Mouse (Mus musculus) right cerebral cortex, postnatal 14 days (tissue): ENCODE results near the gene Larp4b.

Source experiments
- DNase-seq: peaks from one replicate; pipeline ENCODE4 v3.0.0; 2022

Larp4b gene

GRCm38 (mm10) chr13:9125193-9125592 lies 31.5 kb downstream of the Larp4b start:
- DNase-seq: no peak

- no peak for DNase-seq
These were observed 34.0 kb downstream of the Larp4b start for GRCm38 (mm10) chr13:9127715-9128114.

- no peak for DNase-seq
These were observed 35.1 kb downstream of the Larp4b start for GRCm38 (mm10) chr13:9128707-9129314.

- DNase-seq: no peak
These were observed 40.7 kb downstream of the Larp4b start for GRCm38 (mm10) chr13:9134421-9134820.

- no peak for DNase-seq
These were observed 42.4 kb downstream of the Larp4b start for GRCm38 (mm10) chr13:9136088-9136487.

- DNase-seq: peak; percentile 53
These were observed 43.1 kb downstream of the Larp4b start for GRCm38 (mm10) chr13:9136733-9137132.

- DNase-seq: no peak
These were observed 45.8 kb downstream of the Larp4b start for GRCm38 (mm10) chr13:9139466-9139991.

- DNase-seq: no peak
These were observed 46.5 kb downstream of the Larp4b start for GRCm38 (mm10) chr13:9140204-9140603.

GRCm38 (mm10) chr13:9142371-9142770 lies 48.7 kb downstream of the Larp4b start:
- DNase-seq: no peak

- DNase-seq: no peak
These were observed 55.1 kb downstream of the Larp4b start for GRCm38 (mm10) chr13:9148830-9149229.

- no peak for DNase-seq
These were observed 56.0 kb downstream of the Larp4b start for GRCm38 (mm10) chr13:9149473-9150217.

GRCm38 (mm10) chr13:9151100-9151499 lies 57.4 kb downstream of the Larp4b start:
- DNase-seq: no peak

GRCm38 (mm10) chr13:9151619-9152018 lies 57.9 kb downstream of the Larp4b start:
- DNase-seq: no peak

GRCm38 (mm10) chr13:9152267-9152666 lies 58.6 kb downstream of the Larp4b start:
- no peak for DNase-seq

GRCm38 (mm10) chr13:9153803-9154202 lies 60.1 kb downstream of the Larp4b start:
- DNase-seq: no peak

- DNase-seq: no peak
These were observed 65.6 kb downstream of the Larp4b start for GRCm38 (mm10) chr13:9159282-9159681.

GRCm38 (mm10) chr13:9162888-9163287 lies 69.2 kb downstream of the Larp4b start:
- no peak for DNase-seq

GRCm38 (mm10) chr13:9167842-9168241 lies 74.2 kb downstream of the Larp4b start:
- no peak for DNase-seq

GRCm38 (mm10) chr13:9169616-9170015 lies 75.9 kb downstream of the Larp4b start:
- DNase-seq: no peak

- DNase-seq: no peak
These were observed 77.0 kb downstream of the Larp4b start for GRCm38 (mm10) chr13:9170726-9171125.

GRCm38 (mm10) chr13:9173414-9173813 lies 79.7 kb downstream of the Larp4b start:
- DNase-seq: no peak

- DNase-seq: no peak
These were observed 81.5 kb downstream of the Larp4b start for GRCm38 (mm10) chr13:9175171-9175570.

GRCm38 (mm10) chr13:9178270-9178669 lies 84.6 kb downstream of the Larp4b start:
- no peak for DNase-seq

- DNase-seq: no peak
These were observed 85.0 kb downstream of the Larp4b start for GRCm38 (mm10) chr13:9178718-9179117.
